Mouse (Mus musculus): ENCODE data around the gene Cd276.
"Not testable (repeated sequence)": the region's sequence is repeated elsewhere in the genome, so short reads cannot be mapped to it uniquely, and the experiment has no call there.

Cd276 gene

GRCm38 (mm10) chr9:58554908-58555684, at the start of gene Cd276:
Gene Cd276, minus strand, starts transcription at chr9:58555437.
- peak in 1 of 2 experiments; percentile 69 for DNase-seq (ENCODE audit: low spot score in 2 of 2)

DNA sequence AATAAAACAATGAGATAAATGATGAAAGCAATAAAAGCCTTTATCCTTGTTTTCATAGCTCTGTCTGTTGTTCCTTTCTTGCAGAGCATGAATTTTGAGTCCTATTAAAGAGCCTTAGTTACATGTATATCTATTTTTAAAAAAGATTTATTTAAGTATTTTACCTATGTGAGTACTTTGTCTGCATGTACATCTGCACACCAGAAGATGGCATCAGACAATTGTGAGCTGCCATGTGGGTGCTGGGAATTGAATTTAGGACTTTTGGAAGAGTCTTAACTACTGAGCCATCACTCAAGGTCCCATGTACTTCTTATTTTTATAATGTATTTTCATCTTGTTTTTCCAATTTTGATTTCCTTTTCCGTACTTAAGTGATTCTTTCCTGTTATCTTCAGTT, 40.1 kb upstream of the Cd276 start:
- no peak for DNase-seq (ENCODE audit: low spot score in 2 of 2)

DNA sequence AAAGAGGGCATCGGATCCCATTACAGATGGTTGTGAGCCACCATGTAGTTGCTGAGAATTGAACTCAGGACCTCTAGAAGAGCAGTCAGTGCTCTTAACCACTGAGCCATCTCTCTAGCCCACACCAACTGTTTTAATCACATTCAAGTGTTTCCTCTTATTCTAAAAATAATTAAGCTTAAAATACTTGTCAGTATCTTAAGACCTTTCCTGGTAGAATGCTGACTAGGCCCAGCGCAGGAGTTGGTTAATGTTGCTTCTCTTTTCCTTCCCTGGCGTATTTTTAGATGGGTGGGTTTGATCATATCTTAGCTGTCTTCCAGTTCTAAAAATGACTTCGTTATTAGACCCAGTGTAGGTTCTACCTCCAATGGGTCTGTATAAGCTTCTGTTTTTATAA, 33.4 kb upstream of the Cd276 start:
- no peak for DNase-seq (ENCODE audit: low spot score in 2 of 2)

DNA sequence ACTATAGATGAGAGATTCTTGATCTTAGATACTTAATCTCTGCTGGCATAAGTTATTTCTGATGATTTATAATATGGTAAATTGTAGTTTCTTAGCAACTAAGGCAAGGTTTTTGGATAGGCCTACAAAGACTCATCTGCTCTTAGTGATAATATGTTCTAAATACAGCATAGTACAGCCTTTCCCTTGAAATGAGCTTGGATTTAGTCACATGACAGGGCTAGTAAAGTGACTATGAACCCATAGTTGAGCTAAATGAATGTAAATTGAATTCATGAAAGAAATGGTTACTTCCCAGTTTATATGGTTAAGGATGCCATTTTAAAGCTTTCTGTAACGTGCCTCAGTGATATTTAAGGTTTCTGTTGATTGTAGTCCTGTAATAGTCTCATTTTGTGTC, 29.1 kb upstream of the Cd276 start:
- no peak for DNase-seq (ENCODE audit: low spot score in 2 of 2)

DNA sequence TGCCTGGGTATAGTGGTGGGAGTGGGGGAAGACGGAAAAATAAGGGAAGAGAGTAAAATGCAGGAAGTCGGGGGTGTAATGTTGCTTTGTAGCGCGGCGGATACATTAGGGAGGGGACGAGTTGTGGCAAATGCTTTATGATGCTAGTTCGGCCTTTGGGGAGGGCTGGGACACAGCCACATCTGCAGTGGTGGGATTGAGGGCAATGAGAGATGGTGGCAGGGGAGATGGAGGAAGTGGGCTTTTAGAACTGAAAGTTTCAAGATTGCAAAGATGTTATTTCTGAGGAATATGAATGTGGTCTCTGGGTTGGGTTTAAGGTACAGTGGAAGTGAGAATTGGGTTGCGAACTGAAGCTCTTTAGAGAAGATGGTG, 28.0 kb upstream of the Cd276 start:
- peak; percentile 24 to 71 for DNase-seq (ENCODE audit: low spot score in 2 of 2)

DNA sequence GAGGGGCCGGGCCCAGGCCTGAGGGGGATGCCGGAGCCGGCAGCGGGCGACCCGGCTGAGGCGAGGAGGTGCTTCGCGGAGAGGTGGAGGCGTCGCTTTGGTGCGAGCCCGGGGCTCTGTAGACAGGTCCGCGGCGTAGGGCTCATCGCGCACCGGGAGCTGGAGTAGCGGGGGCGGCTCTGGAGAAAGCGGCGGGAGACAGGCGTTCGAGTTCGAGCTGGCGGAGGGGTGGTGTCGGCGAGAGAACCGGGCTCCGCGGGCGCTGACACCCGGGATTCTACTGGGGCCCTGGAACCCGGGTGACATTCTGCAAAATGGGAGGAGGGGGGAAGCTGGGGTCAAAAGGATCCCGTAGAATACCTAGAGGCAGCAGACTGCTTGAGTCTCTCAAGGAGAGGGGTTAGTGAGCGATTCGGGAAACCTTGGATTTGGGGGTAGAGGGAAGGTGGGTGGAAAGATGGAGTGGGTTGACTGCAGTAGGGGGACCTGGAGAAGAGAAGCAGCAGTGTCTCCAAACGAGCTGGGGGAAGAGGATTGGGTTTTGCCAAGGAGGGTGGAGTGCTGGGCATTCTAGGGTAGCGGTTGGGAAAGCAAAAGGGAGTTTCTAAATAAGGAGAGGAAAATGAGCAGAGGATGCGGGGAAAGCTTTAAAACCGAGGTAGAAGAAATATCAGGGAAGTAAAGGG, 27.5 kb upstream of the Cd276 start:
- DNase-seq (ENCODE audit: low spot score in 2 of 2) = peak; percentile 66 to 87

DNA sequence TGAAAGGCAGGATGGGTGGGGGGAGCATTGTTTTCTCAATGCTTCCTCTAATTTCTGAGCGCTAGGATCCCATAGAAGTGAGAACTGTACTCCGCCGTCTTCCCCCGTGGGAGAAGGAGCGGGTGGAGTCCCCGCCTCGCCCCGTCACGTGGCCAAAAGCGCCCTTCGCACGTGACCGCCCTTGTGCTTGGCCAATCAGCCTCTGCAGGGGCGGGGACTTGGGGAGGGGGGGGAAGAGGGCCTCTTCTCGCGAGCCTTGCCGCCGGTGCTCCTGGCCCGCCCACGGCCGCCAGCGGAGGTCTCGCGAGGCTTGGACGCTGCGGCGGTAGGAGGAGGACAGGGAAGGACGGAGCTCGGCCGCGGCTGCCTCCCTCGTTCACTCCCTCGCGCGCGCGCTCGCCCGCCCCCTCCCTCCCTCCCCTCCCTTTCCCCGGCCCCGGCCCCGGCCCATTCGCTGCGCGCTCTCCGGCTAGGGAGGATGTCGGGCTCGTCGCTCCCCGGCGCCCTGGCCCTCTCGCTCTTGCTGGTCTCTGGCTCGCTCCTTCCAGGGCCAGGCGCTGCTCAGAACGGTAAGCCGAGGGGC, 26.8 kb upstream of the Cd276 start, which contains the start of gene Nptn:
Gene Nptn, plus strand, starts transcription at position 283 of the 583 bp plus-strand sequence.
- peak; percentile 96 to 98 for DNase-seq (ENCODE audit: low spot score in 2 of 2)

GRCm38 (mm10) chr9:58581283-58581930, 26.2 kb upstream of the Cd276 start:
- DNase-seq (ENCODE audit: low spot score in 2 of 2) = peak in 1 of 2 experiments; percentile 14

DNA sequence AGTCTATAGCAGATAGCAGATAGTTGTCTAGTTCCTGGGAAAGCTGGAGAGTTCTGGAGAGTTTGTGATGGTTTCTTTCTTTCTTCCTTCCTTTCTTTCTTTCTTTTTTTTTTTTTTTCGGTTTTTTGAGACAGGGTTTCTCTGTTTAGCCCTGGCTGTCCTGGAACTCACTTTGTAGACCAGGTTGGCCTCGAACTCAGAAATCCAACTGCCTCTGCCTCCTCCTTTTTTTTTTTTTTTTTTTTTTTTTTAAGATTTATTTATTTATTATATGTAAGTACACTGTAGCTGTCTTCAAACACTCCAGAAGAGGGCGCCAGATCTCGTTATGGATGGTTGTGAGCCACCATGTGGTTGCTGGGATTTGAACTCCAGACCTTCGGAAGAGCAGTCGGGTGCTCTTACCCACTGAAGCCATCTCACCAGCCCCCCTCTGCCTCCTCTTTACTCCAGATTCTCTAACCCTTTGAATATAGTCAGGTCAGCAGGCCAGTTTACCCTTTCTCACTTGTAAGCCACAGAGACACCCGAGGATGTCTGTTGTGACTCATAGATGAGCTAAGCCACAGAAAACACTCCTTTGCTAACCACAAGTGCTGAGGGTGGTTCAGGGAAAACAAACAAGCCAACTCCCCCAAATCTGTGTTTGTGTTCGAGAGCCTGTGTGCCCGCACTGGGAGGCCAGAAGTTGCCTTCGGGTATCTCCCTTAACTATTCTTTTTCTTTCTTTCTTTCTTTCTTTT, 25.4 kb upstream of the Cd276 start:
- not testable (repeated sequence) for DNase-seq (ENCODE audit: low spot score in 2 of 2)

- DNase-seq (ENCODE audit: low spot score in 2 of 2) = peak; percentile 81 to 90
These were observed 23.4 kb upstream of the Cd276 start for GRCm38 (mm10) chr9:58578669-58579068.

DNA sequence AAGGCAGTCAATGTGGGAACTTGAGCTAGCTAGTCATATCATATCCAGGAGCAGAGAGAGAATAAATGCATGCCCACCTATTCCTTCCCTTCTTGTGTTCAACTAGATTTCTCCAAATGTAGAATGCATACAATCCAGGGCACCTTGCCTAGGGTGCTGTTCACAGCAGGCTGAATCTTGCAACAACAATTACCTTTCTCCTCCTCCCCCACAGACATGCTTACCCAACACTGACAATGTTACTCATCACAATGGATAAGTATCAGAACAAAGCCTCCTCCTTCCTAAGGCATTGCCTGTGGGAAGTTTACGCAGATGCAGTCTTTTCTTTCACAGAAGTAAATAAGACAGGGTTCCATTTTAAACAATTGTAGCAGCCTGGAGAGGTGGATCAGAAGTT, 15.8 kb upstream of the Cd276 start:
- peak in 1 of 2 experiments; percentile 31 for DNase-seq (ENCODE audit: low spot score in 2 of 2)

DNA sequence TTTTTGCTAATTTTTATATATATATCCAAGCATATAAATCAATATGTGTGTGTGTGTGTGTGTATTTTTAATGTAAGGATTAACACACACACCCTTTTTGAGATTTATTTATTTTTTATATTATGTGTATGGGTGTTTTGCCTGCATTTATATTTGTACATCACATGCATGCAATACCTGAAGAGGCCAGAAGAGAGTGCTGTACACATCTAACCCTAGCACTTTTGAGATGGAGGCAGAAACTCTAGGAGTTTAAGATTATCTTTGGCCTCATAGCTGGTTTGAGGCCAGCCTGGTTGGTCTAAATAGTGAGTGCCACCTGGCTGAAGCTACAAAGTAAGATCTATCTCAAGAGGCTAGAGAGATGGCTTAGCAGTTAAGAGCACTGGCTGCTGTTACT, 12.4 kb upstream of the Cd276 start:
- DNase-seq (ENCODE audit: low spot score in 2 of 2) = no peak

DNA sequence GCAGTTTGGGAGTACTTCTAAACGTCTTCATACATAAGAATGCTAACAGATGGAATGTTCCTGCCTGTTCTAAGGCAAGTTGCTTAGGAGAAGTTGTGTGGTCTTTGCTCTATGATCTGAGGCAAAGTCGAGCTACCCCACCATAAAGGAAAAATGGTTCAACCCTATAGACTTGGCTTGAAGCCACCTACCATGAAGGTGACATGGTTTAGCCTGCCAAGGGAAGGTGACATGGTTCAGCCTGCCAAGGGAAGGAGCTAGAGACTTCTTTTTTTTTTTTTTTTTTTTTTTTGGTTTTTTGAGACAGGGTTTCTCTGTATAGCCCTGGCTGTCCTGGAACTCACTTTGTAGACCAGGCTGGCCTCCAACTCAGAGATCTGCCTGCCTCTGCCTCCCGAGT, 10.7 kb upstream of the Cd276 start:
- DNase-seq (ENCODE audit: low spot score in 2 of 2) = not testable (repeated sequence)

DNA sequence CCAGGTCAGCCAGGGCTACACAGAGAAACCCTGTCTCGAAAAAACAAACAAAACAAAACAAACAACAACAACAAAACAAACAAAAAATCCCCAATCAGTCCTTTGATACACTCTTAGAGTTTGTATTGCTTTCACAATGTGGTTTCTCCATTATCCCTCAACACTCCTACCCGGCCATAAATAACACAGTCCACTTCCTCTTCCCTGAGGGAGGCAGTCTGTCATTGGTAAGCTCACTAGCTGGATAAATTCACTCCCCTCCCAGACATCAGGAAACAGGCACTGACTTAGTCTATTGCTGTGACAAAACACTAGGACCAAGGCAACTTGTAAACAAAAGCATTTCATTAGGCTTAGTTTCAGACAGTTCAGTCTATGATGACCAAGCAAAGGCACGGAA, 5.0 kb upstream of the Cd276 start:
- DNase-seq (ENCODE audit: low spot score in 2 of 2) = no peak

DNA sequence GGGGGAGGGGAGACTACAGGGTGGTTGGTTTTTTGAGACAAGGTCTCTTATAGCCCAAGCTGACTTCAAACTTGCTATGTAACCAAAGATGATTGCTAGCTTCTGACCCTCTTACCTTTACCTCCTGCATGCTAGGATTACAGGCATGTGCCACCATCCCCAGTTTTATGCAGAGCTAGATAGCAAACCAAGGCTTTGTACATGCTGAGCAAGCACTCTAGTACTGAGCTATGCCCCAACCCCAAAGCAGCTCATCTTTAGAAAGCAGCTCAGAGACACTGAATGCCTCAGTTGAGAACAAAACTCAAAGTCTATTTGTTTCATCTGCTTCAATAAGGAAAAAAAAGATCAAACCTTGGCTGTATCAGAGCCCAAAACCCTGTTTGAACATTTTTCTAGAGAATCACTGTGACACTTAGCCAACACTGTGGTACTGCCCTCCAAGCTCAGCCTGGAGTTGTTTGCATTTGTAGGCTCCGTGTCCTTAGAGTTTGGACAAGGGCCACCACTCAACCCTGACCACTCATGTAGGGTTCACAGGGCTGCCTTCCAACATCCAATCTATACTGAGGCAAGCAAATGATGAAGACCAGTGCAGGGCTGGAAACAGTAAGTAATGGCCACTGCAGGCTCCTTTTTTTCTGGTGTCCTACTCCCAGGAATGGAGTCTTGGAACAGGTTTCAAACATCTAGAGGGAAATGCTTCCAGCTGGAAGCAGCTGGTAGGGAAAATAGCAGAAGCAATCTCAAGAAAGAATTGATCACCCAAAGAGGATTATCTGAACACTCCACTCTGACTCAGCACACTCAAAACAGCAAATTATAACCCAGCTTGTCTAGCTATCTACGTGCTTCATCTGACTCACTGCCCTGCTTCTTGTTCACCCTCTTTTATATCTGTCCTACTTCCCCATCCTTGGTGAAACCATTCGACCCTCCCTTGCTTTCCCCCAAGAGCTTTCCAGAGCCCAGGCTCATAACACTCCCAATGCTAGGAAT, 2.5 kb upstream of the Cd276 start:
- DNase-seq (ENCODE audit: low spot score in 2 of 2) = no peak

- DNase-seq (ENCODE audit: low spot score in 2 of 2) = no peak
These were observed 1.4 kb upstream of the Cd276 start for GRCm38 (mm10) chr9:58556627-58557026.

DNA sequence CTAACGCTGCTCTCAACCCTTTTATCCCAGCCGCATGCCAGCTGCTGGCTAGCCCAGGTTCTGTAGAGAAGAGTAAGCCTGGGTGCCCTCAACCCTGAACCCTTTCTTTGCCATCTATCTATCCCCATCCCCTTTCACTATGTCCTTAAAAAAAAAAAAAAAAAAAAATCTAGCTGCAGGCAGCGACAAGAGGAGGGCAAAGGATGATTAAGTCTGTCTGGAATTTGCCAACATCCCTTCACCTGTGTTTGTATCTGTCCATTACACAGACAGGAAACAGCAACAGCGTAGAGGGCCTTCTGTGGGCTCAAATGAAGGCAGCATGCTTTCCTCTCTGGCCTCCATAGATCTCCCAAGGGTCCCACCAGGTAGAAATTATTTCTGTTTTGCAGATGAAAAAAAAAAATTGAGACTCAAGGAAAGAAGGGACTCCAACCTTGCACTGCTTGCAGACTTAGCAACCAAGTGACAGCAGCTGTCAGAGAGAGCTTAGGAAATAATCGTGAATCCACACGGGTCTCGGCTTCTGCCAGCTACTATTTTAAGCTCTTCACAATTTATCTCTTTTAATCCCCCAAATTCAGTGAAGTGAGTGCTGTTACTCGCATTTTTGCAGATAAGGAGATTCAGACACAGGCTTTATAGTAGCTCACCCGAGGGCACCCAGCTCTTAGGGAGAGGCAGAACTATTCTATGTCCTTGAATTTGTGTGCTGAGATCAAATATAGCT, 613 bp upstream of the Cd276 start:
- DNase-seq (ENCODE audit: low spot score in 2 of 2) = no peak

DNA sequence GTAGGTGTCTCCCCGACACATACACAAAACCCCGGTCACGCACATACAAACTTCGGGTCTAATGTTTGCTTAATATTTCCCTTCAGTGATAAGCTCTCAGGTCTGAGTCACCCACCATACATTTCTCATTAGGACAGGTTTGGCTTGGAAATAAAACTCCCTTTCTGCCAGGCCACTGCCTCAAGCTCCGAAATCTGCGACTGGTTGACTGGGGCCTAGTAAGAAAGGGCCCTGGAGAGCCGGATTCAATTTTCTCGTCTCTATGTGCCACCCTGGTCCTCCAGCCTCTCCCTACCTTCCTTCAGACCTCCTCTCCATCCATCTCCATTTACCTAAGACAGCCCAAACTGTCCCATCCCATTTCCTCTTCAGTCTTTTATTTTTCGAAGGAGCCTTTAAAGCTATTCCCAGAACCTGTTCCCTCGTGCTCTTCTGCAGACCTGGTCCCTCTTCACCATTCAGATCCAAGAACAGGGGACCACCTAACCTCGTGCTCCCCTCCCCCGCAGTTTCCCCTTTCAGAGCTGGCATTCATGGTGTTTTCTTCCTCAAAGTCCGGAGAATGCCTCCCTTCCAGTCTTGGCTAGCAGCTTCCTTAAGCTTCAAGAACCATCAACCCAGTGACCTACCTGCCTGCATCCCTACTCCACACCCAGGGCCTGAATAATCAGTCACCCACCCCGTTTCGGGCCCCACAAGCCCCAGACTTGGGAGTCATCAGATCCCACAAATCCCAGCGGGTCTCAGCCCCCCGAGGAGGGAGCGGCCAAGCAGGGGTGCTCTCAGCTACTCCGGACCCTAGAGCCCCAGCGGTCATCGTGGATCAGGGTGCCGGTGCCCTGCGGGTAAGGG, 955 bp downstream of the Cd276 start:
- no peak for DNase-seq (ENCODE audit: low spot score in 2 of 2)

- DNase-seq (ENCODE audit: low spot score in 2 of 2) = no peak
These were observed 3.2 kb downstream of the Cd276 start for GRCm38 (mm10) chr9:58552083-58552482.

All from spleen, postnatal 4 days (tissue).